Mouse (Mus musculus) cerebellum, adult 2 months (tissue): ENCODE results near the gene Pld3. TPM values are rescaled to one million over a fixed set of nuclear protein-coding genes. Genes with fewer than 3 reads are reported as not detected.

Source experiments
- DNase-seq, 2 experiments: peaks; one replicate each; pipeline ENCODE4 v3.0.0; 2021
- H3K27ac ChIP-seq: fragments of 200-500 bp; 2 replicates; pipeline ENCODE4 v1.5.1; 2012; ENCODE audit warnings: low read length, control low read depth, inconsistent platforms; ENCODE audit not compliant: insufficient read depth
- H3K27me3 ChIP-seq: fragments of 200-500 bp; 2 replicates; pipeline ENCODE4 v1.6.1; 2012; ENCODE audit warnings: inconsistent platforms, mild to moderate bottlenecking, low read length, moderate library complexity; ENCODE audit not compliant: control insufficient read depth, insufficient read depth
- H3K4me1 ChIP-seq: fragments of 200-500 bp; 2 replicates; pipeline ENCODE4 v1.6.1; 2011; ENCODE audit warnings: low read length; ENCODE audit not compliant: control insufficient read depth, insufficient read depth
- H3K4me3 ChIP-seq: fragments of 200-500 bp; replicated peaks from 2 replicates; pipeline ENCODE3; 2011; ENCODE audit warnings: mild to moderate bottlenecking, low read depth, low read length, control low read depth; ENCODE audit not compliant: insufficient read depth
- CTCF ChIP-seq: fragments of 200-500 bp; IDR thresholded peaks from 2 replicates; pipeline ENCODE4 v1.5.1; 2011; ENCODE audit warnings: low read depth, mild to moderate bottlenecking, control low read depth, low read length, moderate library complexity, borderline replicate concordance; ENCODE audit not compliant: insufficient read depth
- POLR2A ChIP-seq: fragments of 200-500 bp; IDR thresholded peaks from 2 replicates; pipeline ENCODE4 v1.6.1; 2011; ENCODE audit warnings: low read length, control low read depth, borderline replicate concordance; ENCODE audit not compliant: insufficient read depth
- WGBS: fragments of 180-500 bp; shearing (Covaris S2); methylation state at CpG from one replicate; pipeline ENCODE4 v1.1.7; 2018; 5-methylcytosine and 5-hydroxymethylcytosine counted together
- polyA plus RNA-seq: library from polyadenylated mRNA; depleted of rRNA; stranded (reverse); fragments of >200 nt; gene quantifications from 2 replicates; pipeline ENCODE4 v1.2.3, GENCODE M21; 2012

The Pld3 gene
- polyA plus RNA-seq, 1 experiment = 242 TPM

GRCm38 (mm10) chr7:27591266-27592216 is 38.5 kb upstream of the Pld3 start, which contains the start of gene Akt2:
Gene Akt2, plus strand, starts transcription at chr7:27591552.
- Histone ChIP-seq H3K27me3 (no peaks in the 10 kb centered on the region), H3K4me1 (peaks cover 12% of the 10 kb centered on the region), H3K4me3 (peak within 1 kb of the TSS; percentile 96), H3K27ac (peak within 1 kb of the TSS; percentile 97)
- peak; percentile 97 to 98 for DNase-seq
- under 1% methylated on average over 68 of the region's 71 CpGs for WGBS
- TF ChIP-seq POLR2A = peak; percentile 46; the same call in 1 of the 2 replicates
- no peak for TF ChIP-seq CTCF

DNA sequence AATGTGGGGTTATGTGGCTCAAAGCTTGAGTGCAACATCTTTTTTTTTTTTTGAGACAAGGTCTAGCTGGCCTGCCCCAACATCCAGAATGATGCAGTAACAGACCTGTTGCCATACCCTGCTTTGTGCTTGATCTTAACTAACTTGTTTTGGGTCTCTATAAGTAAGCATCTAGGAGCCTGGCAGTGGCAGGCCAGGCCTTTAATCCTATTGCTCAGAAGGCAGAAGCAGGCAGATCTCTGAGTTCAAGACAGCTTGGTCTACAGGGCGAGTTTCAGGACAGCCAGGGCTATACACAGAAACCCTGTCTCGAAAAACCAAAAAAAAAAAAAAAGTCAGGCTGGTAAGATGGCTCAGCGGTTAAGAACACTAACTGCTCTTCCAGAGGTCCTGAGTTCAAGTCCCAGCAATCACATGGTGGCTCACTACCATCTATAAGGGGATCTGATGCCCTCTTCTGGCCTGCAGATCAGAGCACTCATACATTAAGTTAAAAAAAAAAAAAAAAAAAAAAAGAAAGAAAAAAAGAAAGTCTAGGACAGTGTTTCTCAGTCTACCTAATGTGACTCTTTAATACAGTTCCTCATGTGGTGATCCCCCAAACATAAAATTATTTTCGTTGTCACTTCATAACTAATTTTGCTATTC is 37.7 kb upstream of the Pld3 start:
- Histone ChIP-seq H3K4me3 (no peak overlapping the region), H3K27me3 (no peaks in the 10 kb centered on the region), H3K4me1 (peaks cover 10% of the 10 kb centered on the region), H3K27ac (no peak overlapping the region)
- 63% methylated on average over 4 of the region's 4 CpGs for WGBS
- TF ChIP-seq CTCF = no peak
- TF ChIP-seq POLR2A = no peak
- DNase-seq = peak; percentile 27 to 45

GRCm38 (mm10) chr7:27590088-27590487 is 37.1 kb upstream of the Pld3 start:
- WGBS = 92% methylated on average over 4 of the region's 4 CpGs

DNA sequence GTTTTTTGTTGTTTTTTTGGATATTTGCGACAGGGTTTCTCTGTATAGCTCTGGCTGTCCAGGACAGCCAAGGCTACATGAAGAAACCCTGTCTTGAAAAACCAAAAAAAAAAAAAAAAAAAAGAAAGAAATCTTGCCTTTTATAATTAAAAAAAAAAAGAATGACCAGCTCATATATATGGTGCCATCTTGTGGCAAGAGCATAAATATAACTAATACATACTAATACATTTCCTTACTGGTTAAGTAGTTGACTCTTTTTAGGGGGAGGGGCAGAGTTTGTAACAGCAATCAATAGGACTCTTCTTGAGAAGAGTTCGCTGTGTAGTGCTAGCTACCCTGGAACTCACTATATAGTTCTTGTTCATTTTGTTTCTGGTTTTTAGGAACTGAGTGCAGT is 34.7 kb upstream of the Pld3 start:
- Histone ChIP-seq H3K4me3 (no peak overlapping the region), H3K4me1 (peaks cover under 1% of the 10 kb centered on the region; the same call in 1 of the 2 replicates), H3K27ac (no peak overlapping the region), H3K27me3 (no peaks in the 10 kb centered on the region)
- 91% methylated on average over 2 of the region's 2 CpGs for WGBS
- TF ChIP-seq CTCF (no peak), POLR2A (no peak)
- DNase-seq = no peak

More at GRCm38 (mm10) chr7:27590088-27590487, 37.1 kb upstream of the Pld3 start:
- Histone ChIP-seq H3K27ac (no peak overlapping the region), H3K27me3 (no peaks in the 10 kb centered on the region), H3K4me1 (peaks cover 10% of the 10 kb centered on the region), H3K4me3 (no peak overlapping the region)
- TF ChIP-seq CTCF = no peak
- TF ChIP-seq POLR2A = no peak
- DNase-seq = no peak

- Histone ChIP-seq H3K27me3 (no peaks in the 10 kb centered on the region), H3K27ac (no peak overlapping the region), H3K4me1 (no peaks in the 10 kb centered on the region), H3K4me3 (no peak overlapping the region)
- WGBS = 90% methylated on average over 2 of the region's 2 CpGs
- no peak for TF ChIP-seq POLR2A
- no peak for TF ChIP-seq CTCF
- DNase-seq = no peak
These were observed 33.8 kb upstream of the Pld3 start for GRCm38 (mm10) chr7:27586861-27587260.

DNA sequence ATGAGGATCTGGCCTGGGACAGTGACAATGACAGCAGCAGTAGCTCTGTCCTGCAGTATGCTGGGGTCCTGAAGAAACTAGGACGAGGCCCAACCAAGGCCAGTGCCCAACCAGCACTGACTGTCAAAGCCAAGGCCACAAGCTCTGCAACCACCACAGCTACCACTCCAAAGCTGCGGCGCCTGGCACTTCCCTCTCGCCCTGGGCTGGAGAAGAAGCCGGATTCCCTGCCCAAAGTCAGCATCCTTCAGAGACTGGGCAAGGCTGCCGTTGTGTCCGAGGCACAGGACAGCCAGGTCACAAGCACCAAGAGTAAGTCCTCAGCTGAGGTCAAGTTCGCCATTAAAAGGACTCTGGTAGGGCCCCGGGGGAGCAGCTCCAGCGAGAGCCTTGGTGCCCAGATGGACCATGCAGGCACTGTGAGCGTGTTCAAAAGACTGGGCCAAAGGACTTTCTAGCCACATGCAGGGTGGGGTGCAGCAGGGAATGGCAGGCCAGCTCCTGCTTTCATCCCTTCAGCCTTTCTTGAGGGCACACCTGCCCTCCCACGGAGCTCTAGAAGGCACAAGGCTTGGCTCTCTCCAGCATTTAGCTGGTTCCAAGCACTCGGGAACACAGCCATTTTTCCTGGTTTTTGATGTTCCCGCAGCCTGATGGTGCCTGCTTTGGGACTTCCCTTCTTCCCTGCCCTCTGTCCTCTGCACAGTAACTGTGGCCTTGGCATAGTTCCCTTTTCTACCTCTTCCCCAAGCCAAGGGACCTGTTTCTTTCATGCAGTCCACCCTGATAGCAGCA is 27.6 kb upstream of the Pld3 start:
- 86% methylated on average over 14 of the region's 14 CpGs for WGBS
- H3K4me3 ChIP-seq = no peak overlapping the region
- H3K27me3 ChIP-seq = no peaks in the 10 kb centered on the region
- TF ChIP-seq POLR2A = no peak
- no peak for DNase-seq
- H3K4me1 ChIP-seq = no peaks in the 10 kb centered on the region
- H3K27ac ChIP-seq = no peak overlapping the region

GRCm38 (mm10) chr7:27578465-27578864 is 25.4 kb upstream of the Pld3 start:
- Histone ChIP-seq H3K4me1 (no peaks in the 10 kb centered on the region), H3K27ac (no peak overlapping the region), H3K27me3 (no peaks in the 10 kb centered on the region), H3K4me3 (no peak overlapping the region)
- TF ChIP-seq CTCF = no peak
- TF ChIP-seq POLR2A = no peak
- 53% methylated on average over 7 of the region's 7 CpGs for WGBS
- no peak for DNase-seq
